Mouse (Mus musculus) gastrocnemius, postnatal 36 days (tissue): ENCODE measurements around the gene Atxn7l3b. TPM values are rescaled to one million over a fixed set of nuclear protein-coding genes. Genes with fewer than 3 reads are reported as not detected.
"Not testable (repeated sequence)": the region's sequence is repeated elsewhere in the genome, so short reads cannot be mapped to it uniquely, and the experiment has no call there.

Source experiments
- DNase-seq, 2 experiments: peaks; one replicate each; pipeline ENCODE4 v3.0.0; 2022
- intact Hi-C: fragments of 180-260 bp; cut with DNase I; formaldehyde crosslinking; loops from one replicate; pipeline ENCODE4 v1.15.1; 2025
- long read RNA-seq, 2 experiments: library from polyadenylated mRNA; stranded (forward); transcript quantifications; one replicate each; pipeline ENCODE4 v2.0.0; 2021
- total RNA-seq, 2 experiments: library from RNA; stranded (reverse); gene quantifications; 2 replicates each; pipeline ENCODE4 v1.2.3; 2021

Gene Atxn7l3b
- 10 to 100 TPM; 13.5 to 14.9 TPM for total RNA-seq
- long read RNA-seq, experiment 1, transcript Atxn7l3b-201 (1 exons, 3,566 nt) = major isoform, 20 of 21 reads
- long read RNA-seq, experiment 1, partial matches to known transcripts = 0 of 21 reads
- long read RNA-seq, experiment 1, other reads (novel, unspliced or antisense) = 1 of 21 reads
- long read RNA-seq, experiment 2, transcript Atxn7l3b-201 (1 exons, 3,566 nt) = major isoform, 21 of 21 reads
- long read RNA-seq, experiment 2, partial matches to known transcripts = 0 of 21 reads
- long read RNA-seq, experiment 2, other reads (novel, unspliced or antisense) = 0 of 21 reads

- peak; percentile 94 to 95 for DNase-seq
- intact Hi-C loops = no loop called here
These were observed at the start of gene Atxn7l3b for GRCm38 (mm10) chr10:112928452-112929221. Gene Atxn7l3b, minus strand, starts transcription at chr10:112929001.

- intact Hi-C loops = no loop called here
- no peak for DNase-seq
These were observed 48.8 kb upstream of the Atxn7l3b start for GRCm38 (mm10) chr10:112977586-112977985.

GRCm38 (mm10) chr10:112973286-112974026 is 44.7 kb upstream of the Atxn7l3b start:
- DNase-seq = no peak
- intact Hi-C loops = no loop called here

- DNase-seq = no peak
- intact Hi-C loops = no loop called here
These were observed 41.3 kb upstream of the Atxn7l3b start for GRCm38 (mm10) chr10:112970002-112970589.

GRCm38 (mm10) chr10:112967578-112967977 is 38.8 kb upstream of the Atxn7l3b start:
- intact Hi-C loops = no loop called here
- no peak for DNase-seq

- intact Hi-C loops = not testable (repeated sequence)
These were observed 33.4 kb upstream of the Atxn7l3b start for GRCm38 (mm10) chr10:112962216-112962615.

GRCm38 (mm10) chr10:112954140-112954539 is 25.3 kb upstream of the Atxn7l3b start:
- DNase-seq = no peak
- intact Hi-C loops = no loop called here

More at GRCm38 (mm10) chr10:112962216-112962615, 33.4 kb upstream of the Atxn7l3b start:
- DNase-seq = not testable (repeated sequence)

GRCm38 (mm10) chr10:112948453-112948852 is 19.7 kb upstream of the Atxn7l3b start:
- no peak for DNase-seq
- intact Hi-C loops = no loop called here

GRCm38 (mm10) chr10:112929222-112929615 is 418 bp upstream of the Atxn7l3b start:
- intact Hi-C loops = no loop called here
- no peak for DNase-seq

GRCm38 (mm10) chr10:112926961-112927360 is 1.8 kb downstream of the Atxn7l3b start:
- intact Hi-C loops = no loop called here

GRCm38 (mm10) chr10:112926271-112926670 is 2.5 kb downstream of the Atxn7l3b start:
- intact Hi-C loops = no loop called here
- no peak for DNase-seq

More at GRCm38 (mm10) chr10:112926961-112927360, 1.8 kb downstream of the Atxn7l3b start:
- no peak for DNase-seq

- intact Hi-C loops = no loop called here
- DNase-seq = no peak
These were observed 12.1 kb downstream of the Atxn7l3b start for GRCm38 (mm10) chr10:112916575-112917190.

- intact Hi-C loops = no loop called here
- no peak for DNase-seq
These were observed 28.6 kb downstream of the Atxn7l3b start for GRCm38 (mm10) chr10:112900243-112900642.

- no peak for DNase-seq
- intact Hi-C loops = no loop called here
These were observed 29.0 kb downstream of the Atxn7l3b start for GRCm38 (mm10) chr10:112899796-112900195.

GRCm38 (mm10) chr10:112896636-112897035 is 32.2 kb downstream of the Atxn7l3b start:
- intact Hi-C loops = no loop called here
- DNase-seq = no peak

GRCm38 (mm10) chr10:112893622-112894252 is 35.1 kb downstream of the Atxn7l3b start:
- intact Hi-C loops = no loop called here
- DNase-seq = no peak

GRCm38 (mm10) chr10:112884064-112884463 is 44.7 kb downstream of the Atxn7l3b start:
- intact Hi-C loops = no loop called here

GRCm38 (mm10) chr10:112883688-112884004 is 45.2 kb downstream of the Atxn7l3b start:
- DNase-seq = no peak
- intact Hi-C loops = no loop called here

More at GRCm38 (mm10) chr10:112884064-112884463, 44.7 kb downstream of the Atxn7l3b start:
- no peak for DNase-seq

- DNase-seq = no peak
- intact Hi-C loops = no loop called here
These were observed 45.8 kb downstream of the Atxn7l3b start for GRCm38 (mm10) chr10:112882789-112883687.
